Mouse (Mus musculus): ENCODE results near the gene Gipc3. TPM values are rescaled to one million over a fixed set of nuclear protein-coding genes. Genes with fewer than 3 reads are reported as not detected.

The Gipc3 gene
- total and polyA plus RNA-seq, 3 experiments: 0.08 to 0.09 TPM; not detected in 1

DNA sequence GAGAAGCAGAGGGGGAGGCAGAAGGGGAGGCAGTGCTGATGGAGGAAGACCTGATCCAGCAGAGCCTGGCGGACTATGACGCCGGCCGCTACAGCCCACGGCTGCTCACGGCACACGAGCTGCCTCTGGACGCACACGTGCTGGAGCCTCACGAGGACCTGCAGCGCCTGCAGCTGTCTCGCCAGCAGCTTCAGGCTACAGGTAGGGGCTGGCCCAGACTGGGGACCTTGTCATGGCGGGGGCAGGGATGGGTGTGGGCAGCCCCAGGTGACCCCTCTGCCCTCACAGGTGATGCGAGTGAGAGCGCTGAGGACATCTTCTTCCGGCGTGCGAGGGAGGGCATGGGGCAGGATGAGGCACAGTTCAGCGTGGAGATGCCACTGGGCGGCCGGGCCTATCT lies 17.9 kb downstream of the Gipc3 start:
- Histone ChIP-seq H3K9ac (ENCODE audit: insufficient read depth, low read depth) (no peak overlapping the region), H3K36me3 (replicated peaks in 1 of 2; ENCODE audit: control insufficient read depth in 1 of 2, insufficient read depth in 1 of 2, low read length in 1 of 2) (peaks cover 52 to 74% of the 10 kb centered on the region in 2 experiments), H3K9me3 (replicated peaks; ENCODE audit: low read length) (no peaks in the 10 kb centered on the region), H3K79me2 (replicated peaks; ENCODE audit: control insufficient read depth, extremely low read depth, insufficient read depth, poor library complexity, severe bottlenecking) (peaks cover 15% of the 10 kb centered on the region), H3K27me3 (replicated peaks) (no peaks in the 10 kb centered on the region), H3K27ac (ENCODE audit: insufficient read depth, low read depth) (no peak overlapping the region), H3K4me3 (replicated peaks in 1 of 3; ENCODE audit: low read depth in 2 of 3, low read length in 2 of 3, poor library complexity in 1 of 3) (no peak overlapping the region), H3K4me2 (ENCODE audit: insufficient read depth, low read depth, poor library complexity, severe bottlenecking) (no peak overlapping the region), H3K4me1 (ENCODE audit: control insufficient read depth in 1 of 2, insufficient read depth in 2 of 2) (peaks cover 4 to 34% of the 10 kb centered on the region in 2 experiments; a peak in 3 of 4 replicates)
- in situ Hi-C loops (cut with MboI; ENCODE audit: low pct_ligation_motif_present, low pct_unique_long_range_greater_than_20kb, low sequenced_read_pairs) (no loop called here), dilution Hi-C loops (cut with MboI; ENCODE audit: extremely low pct_ligation_motif_present, extremely low pct_unique_long_range_greater_than_20kb, low sequenced_read_pairs) (no loop called here)
- TF ChIP-seq CTCF (conservative IDR thresholded peaks at IDR 0.05 in 1 of 2, IDR thresholded peaks at IDR 0.05 in 1 of 2; ENCODE audit: low read depth in 2 of 2, low read length in 2 of 2) (no peak), POLR2AphosphoS2 (IDR thresholded peaks at IDR 0.05; ENCODE audit: low read depth, low read length) (no peak)
- no peak for DNase-seq (ENCODE audit: extremely low read depth)

DNA sequence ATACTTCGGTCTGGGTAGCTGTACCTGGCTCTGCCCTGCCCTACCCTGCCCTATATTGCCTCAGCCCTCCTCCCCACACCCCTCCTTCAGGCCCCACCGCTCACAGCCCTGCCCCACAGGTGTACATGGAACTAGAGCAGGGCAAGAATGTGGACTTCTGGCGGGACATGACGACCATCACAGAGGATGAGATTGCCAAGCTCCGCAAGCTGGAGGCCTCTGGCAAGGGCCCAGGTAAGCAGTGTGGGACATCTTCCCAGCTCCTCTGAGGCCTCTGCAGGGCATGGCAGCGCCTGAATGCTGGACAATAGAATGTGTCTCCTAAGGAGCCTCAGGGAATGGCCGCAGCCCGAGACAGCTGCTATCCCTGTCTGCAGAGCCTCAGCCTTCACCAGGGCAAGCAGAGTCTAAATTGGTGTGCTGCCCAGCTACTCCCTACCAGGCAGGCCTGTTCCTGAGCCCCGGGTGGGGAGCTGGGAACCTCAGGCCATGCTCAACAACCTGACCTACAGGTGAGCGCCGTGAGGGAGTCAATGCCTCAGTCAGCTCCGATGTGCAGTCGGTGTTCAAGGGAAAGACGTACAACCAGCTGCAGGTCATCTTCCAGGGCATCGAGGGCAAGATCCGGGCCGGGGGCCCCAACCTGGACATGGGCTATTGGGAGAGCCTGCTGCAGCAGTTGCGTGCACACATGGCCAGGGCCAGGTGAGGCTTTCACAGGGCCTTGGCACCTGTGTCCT lies 19.1 kb downstream of the Gipc3 start:
- in situ Hi-C loops (cut with MboI; ENCODE audit: low pct_ligation_motif_present, low pct_unique_long_range_greater_than_20kb, low sequenced_read_pairs): no loop called here
- no peaks in the 10 kb centered on the region for H3K9me3 ChIP-seq (replicated peaks; ENCODE audit: low read length)
- H3K27me3 ChIP-seq (replicated peaks): no peaks in the 10 kb centered on the region
- H3K27ac ChIP-seq (ENCODE audit: insufficient read depth, low read depth): no peak overlapping the region
- H3K4me3 ChIP-seq (replicated peaks in 1 of 3; ENCODE audit: low read depth in 2 of 3, low read length in 2 of 3, poor library complexity in 1 of 3): no peak overlapping the region
- TF ChIP-seq PAX5 (IDR thresholded peaks at IDR 0.05; ENCODE audit: low read length): no peak
- no peak for TF ChIP-seq JUN (IDR thresholded peaks at IDR 0.05; ENCODE audit: insufficient read depth, low read depth, low read length)
- no peak for TF ChIP-seq ZMIZ1 (IDR thresholded peaks at IDR 0.05; ENCODE audit: low read depth, low read length)
- TF ChIP-seq RAD21 (IDR thresholded peaks at IDR 0.05; ENCODE audit: low read depth, low read length): no peak
- TF ChIP-seq SIN3A (IDR thresholded peaks at IDR 0.05; ENCODE audit: low read length): no peak
- TF ChIP-seq SMC3 (IDR thresholded peaks at IDR 0.05; ENCODE audit: low read depth, low read length): no peak
- TF ChIP-seq CHD2 (IDR thresholded peaks at IDR 0.05; ENCODE audit: low read length): no peak
- TF ChIP-seq MYC (IDR thresholded peaks at IDR 0.05; ENCODE audit: low read depth, low read length): no peak
- no peak for TF ChIP-seq POLR2AphosphoS2 (IDR thresholded peaks at IDR 0.05; ENCODE audit: low read depth, low read length)
- no peak for TF ChIP-seq CHD1 (IDR thresholded peaks at IDR 0.05; ENCODE audit: low read depth, low read length)
- no peak for TF ChIP-seq ZNF384 (IDR thresholded peaks at IDR 0.05; ENCODE audit: low read depth, low read length)
- TF ChIP-seq EP300 (IDR thresholded peaks at IDR 0.05; ENCODE audit: low read length): no peak
- no peak overlapping the region for H3K4me2 ChIP-seq (ENCODE audit: insufficient read depth, low read depth, poor library complexity, severe bottlenecking)
- H3K4me1 ChIP-seq (ENCODE audit: control insufficient read depth in 1 of 2, insufficient read depth in 2 of 2): peaks cover 9 to 32% of the 10 kb centered on the region in 2 experiments; a peak in 3 of 4 replicates
- H3K9ac ChIP-seq (ENCODE audit: insufficient read depth, low read depth): no peak overlapping the region
- dilution Hi-C loops (cut with MboI; ENCODE audit: extremely low pct_ligation_motif_present, extremely low pct_unique_long_range_greater_than_20kb, low sequenced_read_pairs): no loop called here
- no peak for DNase-seq (ENCODE audit: extremely low read depth)
- H3K79me2 ChIP-seq (replicated peaks; ENCODE audit: control insufficient read depth, extremely low read depth, insufficient read depth, poor library complexity, severe bottlenecking): peaks cover 15% of the 10 kb centered on the region
- peaks cover 52 to 72% of the 10 kb centered on the region in 2 experiments for H3K36me3 ChIP-seq (replicated peaks in 1 of 2; ENCODE audit: control insufficient read depth in 1 of 2, insufficient read depth in 1 of 2, low read length in 1 of 2)
